Mouse (Mus musculus) kidney, embryonic 16.5 days (tissue): ENCODE measurements at regions not wholly inside any gene's neighbourhood (a gene's known extent, or its start where the extent isn't known, plus 50 kb on each side); places are given as distances from the start of the nearest gene placed in this dataset.

Experiments used
- ATAC-seq: fragments of 200-750 bp; cut with Nextera tagmentation; 2 replicates; pipeline ENCODE4 v1.8.0; 2017; ENCODE audit warnings: moderate TSS enrichment; ENCODE audit not compliant: low FRiP score, low TSS enrichment
- H3K27ac ChIP-seq: fragments of 300-500 bp; sonication (generic); 2 replicates; pipeline ENCODE4 v1.5.1; 2014; ENCODE audit warnings: low read length
- H3K27me3 ChIP-seq: fragments of 300-500 bp; sonication (generic); 2 replicates; pipeline ENCODE4 v1.6.1; 2014; ENCODE audit warnings: low read length, control low read depth, mixed read lengths; ENCODE audit not compliant: insufficient read depth
- H3K36me3 ChIP-seq: fragments of 300-500 bp; sonication (generic); 2 replicates; pipeline ENCODE4 v1.6.1; 2014; ENCODE audit warnings: low read length, control low read depth, mixed read lengths; ENCODE audit not compliant: insufficient read depth
- H3K4me1 ChIP-seq: fragments of 300-500 bp; sonication (generic); 2 replicates; pipeline ENCODE4 v1.6.1; 2014; ENCODE audit warnings: low read length, control low read depth, mixed read lengths; ENCODE audit not compliant: insufficient read depth
- H3K4me2 ChIP-seq: fragments of 300-500 bp; sonication (generic); replicated peaks from 2 replicates; pipeline ENCODE4 v1.6.1; 2014; ENCODE audit warnings: low read depth, low read length
- H3K4me3 ChIP-seq: fragments of 300-500 bp; sonication (generic); 2 replicates; pipeline ENCODE4 v1.5.1; 2014; ENCODE audit warnings: mild to moderate bottlenecking, low read length
- H3K9ac ChIP-seq: fragments of 300-500 bp; sonication (generic); replicated peaks from 2 replicates; pipeline ENCODE4 v1.6.1; 2014; ENCODE audit warnings: low read length
- H3K9me3 ChIP-seq: fragments of 300-500 bp; sonication (generic); 2 replicates; pipeline ENCODE4 v1.6.1; 2016; ENCODE audit warnings: low read length, control low read depth
- WGBS: fragments of 180-500 bp; shearing (Covaris S2); extraction: QIAGEN DNeasy Blood & Tissue Kit; methylation state at CpG from one replicate; pipeline ENCODE4 v1.1.7; 2014; 5-methylcytosine and 5-hydroxymethylcytosine counted together

GRCm38 (mm10) chr6:78899952-78900351, 431.3 kb upstream of the Reg3g start:
- H3K27me3 ChIP-seq, result no peaks in the 10 kb centered on the region
- H3K27ac ChIP-seq, result no peak overlapping the region
- no peaks in the 10 kb centered on the region for H3K36me3 ChIP-seq
- no peaks in the 10 kb centered on the region for H3K4me1 ChIP-seq
- 9% methylated on average over 2 of the region's 2 CpGs for WGBS
- H3K4me3 ChIP-seq, result no peak overlapping the region
- no peak overlapping the region for H3K9ac ChIP-seq
- H3K9me3 ChIP-seq, result no peaks in the 10 kb centered on the region
- ATAC-seq, result no peak
- H3K4me2 ChIP-seq, result no peak overlapping the region

- Histone ChIP-seq H3K9ac (no peak overlapping the region), H3K4me1 (no peaks in the 10 kb centered on the region), H3K27ac (no peak overlapping the region), H3K9me3 (no peaks in the 10 kb centered on the region), H3K4me2 (no peak overlapping the region), H3K36me3 (no peaks in the 10 kb centered on the region), H3K4me3 (no peak overlapping the region), H3K27me3 (no peaks in the 10 kb centered on the region)
- 30% methylated on average over 3 of the region's 3 CpGs for WGBS
- peak; percentile 80 for ATAC-seq
Observed at GRCm38 (mm10) chr6:78892730-78893129, 424.1 kb upstream of the Reg3g start.

- Histone ChIP-seq H3K27ac (no peak overlapping the region), H3K27me3 (no peaks in the 10 kb centered on the region), H3K4me2 (no peak overlapping the region), H3K4me3 (no peak overlapping the region), H3K4me1 (no peaks in the 10 kb centered on the region), H3K9me3 (no peaks in the 10 kb centered on the region), H3K9ac (no peak overlapping the region), H3K36me3 (no peaks in the 10 kb centered on the region)
- ATAC-seq, result no peak
Observed at GRCm38 (mm10) chr6:78863031-78863430, 394.4 kb upstream of the Reg3g start.

- no peaks in the 10 kb centered on the region for H3K9me3 ChIP-seq
- 63% methylated on average over 2 of the region's 2 CpGs for WGBS
Observed at GRCm38 (mm10) chr6:78841261-78841660, 372.6 kb upstream of the Reg3g start.

GRCm38 (mm10) chr6:78825901-78826629, 357.4 kb upstream of the Reg3g start:
- H3K36me3 ChIP-seq, result no peaks in the 10 kb centered on the region
- H3K4me3 ChIP-seq, result no peak overlapping the region
- no peak overlapping the region for H3K9ac ChIP-seq
- no peak overlapping the region for H3K27ac ChIP-seq
- ATAC-seq, result peak; percentile 54; the same call in 1 of the 2 replicates
- H3K4me2 ChIP-seq, result no peak overlapping the region
- 43% methylated on average over 6 of the region's 6 CpGs for WGBS
- H3K9me3 ChIP-seq, result no peaks in the 10 kb centered on the region
- H3K27me3 ChIP-seq, result no peaks in the 10 kb centered on the region
- no peaks in the 10 kb centered on the region for H3K4me1 ChIP-seq

More at GRCm38 (mm10) chr6:78841261-78841660, 372.6 kb upstream of the Reg3g start:
- H3K27ac ChIP-seq, result no peak overlapping the region
- H3K4me1 ChIP-seq, result no peaks in the 10 kb centered on the region
- no peak overlapping the region for H3K4me3 ChIP-seq
- no peak for ATAC-seq
- no peaks in the 10 kb centered on the region for H3K36me3 ChIP-seq
- no peak overlapping the region for H3K4me2 ChIP-seq
- H3K27me3 ChIP-seq, result no peaks in the 10 kb centered on the region
- no peak overlapping the region for H3K9ac ChIP-seq

GRCm38 (mm10) chr6:78821251-78821650, 352.6 kb upstream of the Reg3g start:
- H3K4me1 ChIP-seq, result no peaks in the 10 kb centered on the region
- no peaks in the 10 kb centered on the region for H3K9me3 ChIP-seq
- H3K9ac ChIP-seq, result no peak overlapping the region
- H3K27me3 ChIP-seq, result no peaks in the 10 kb centered on the region
- H3K27ac ChIP-seq, result no peak overlapping the region
- H3K4me3 ChIP-seq, result no peak overlapping the region
- H3K4me2 ChIP-seq, result no peak overlapping the region
- ATAC-seq, result no peak
- H3K36me3 ChIP-seq, result no peaks in the 10 kb centered on the region
- WGBS, result 94% methylated on average over 1 of the region's 1 CpGs

GRCm38 (mm10) chr6:78797013-78797412, 328.3 kb upstream of the Reg3g start:
- no peak overlapping the region for H3K4me3 ChIP-seq
- no peak overlapping the region for H3K9ac ChIP-seq
- H3K9me3 ChIP-seq, result no peaks in the 10 kb centered on the region
- peak; percentile 81; the same call in 1 of the 2 replicates for ATAC-seq
- H3K27me3 ChIP-seq, result no peaks in the 10 kb centered on the region
- WGBS, result 19% methylated on average over 2 of the region's 2 CpGs
- no peak overlapping the region for H3K4me2 ChIP-seq
- 0 out of 2 replicates have a peak overlapping the region, but pooled peaks have one; percentile 34 for H3K27ac ChIP-seq
- H3K36me3 ChIP-seq, result no peaks in the 10 kb centered on the region
- H3K4me1 ChIP-seq, result no peaks in the 10 kb centered on the region

GRCm38 (mm10) chr6:78788972-78789371, 320.3 kb upstream of the Reg3g start:
- Histone ChIP-seq H3K27ac (no peak overlapping the region), H3K9me3 (no peaks in the 10 kb centered on the region), H3K9ac (no peak overlapping the region), H3K27me3 (no peaks in the 10 kb centered on the region), H3K4me2 (no peak overlapping the region), H3K4me3 (no peak overlapping the region), H3K4me1 (no peaks in the 10 kb centered on the region), H3K36me3 (no peaks in the 10 kb centered on the region)
- no peak for ATAC-seq
- WGBS, result 24% methylated on average over 2 of the region's 2 CpGs

- Histone ChIP-seq H3K4me2 (no peak overlapping the region), H3K4me3 (no peak overlapping the region), H3K27me3 (no peaks in the 10 kb centered on the region), H3K36me3 (no peaks in the 10 kb centered on the region), H3K9ac (no peak overlapping the region), H3K4me1 (no peaks in the 10 kb centered on the region), H3K27ac (no peak overlapping the region), H3K9me3 (no peaks in the 10 kb centered on the region; the same call in 1 of the 2 replicates)
- 91% methylated on average over 3 of the region's 3 CpGs for WGBS
- ATAC-seq, result no peak
Observed at GRCm38 (mm10) chr6:78757619-78758018, 288.9 kb upstream of the Reg3g start.
